Mouse (Mus musculus) midbrain, embryonic 12.5 days (tissue): ENCODE data around the gene Ddit4l. TPM values are rescaled to one million over a fixed set of nuclear protein-coding genes. Genes with fewer than 3 reads are reported as not detected.
"Not testable (repeated sequence)": the region's sequence is repeated elsewhere in the genome, so short reads cannot be mapped to it uniquely, and the experiment has no call there.

Experiments
- ATAC-seq: fragments of 200-750 bp; cut with Nextera tagmentation; 2 replicates; pipeline ENCODE4 v1.8.0; 2017; ENCODE audit warnings: low read depth, moderate TSS enrichment, moderate library complexity; ENCODE audit not compliant: low FRiP score
- H3K27ac ChIP-seq: fragments of 300-500 bp; sonication (generic); replicated peaks from 2 replicates; pipeline ENCODE4 v1.5.1; 2016; ENCODE audit warnings: mild to moderate bottlenecking
- H3K27me3 ChIP-seq: fragments of 300-500 bp; sonication (generic); 2 replicates; pipeline ENCODE4 v1.6.1; 2016; ENCODE audit warnings: mild to moderate bottlenecking
- H3K36me3 ChIP-seq: fragments of 300-500 bp; sonication (generic); 2 replicates; pipeline ENCODE4 v1.6.1; 2016
- H3K4me1 ChIP-seq: fragments of 300-500 bp; sonication (generic); 2 replicates; pipeline ENCODE4 v1.6.1; 2016
- H3K4me2 ChIP-seq: fragments of 300-500 bp; sonication (generic); replicated peaks from 2 replicates; pipeline ENCODE4 v1.6.1; 2016; ENCODE audit warnings: mild to moderate bottlenecking, moderate library complexity
- H3K4me3 ChIP-seq: fragments of 300-500 bp; sonication (generic); 2 replicates; pipeline ENCODE4 v1.5.1; 2016; ENCODE audit warnings: mild to moderate bottlenecking
- H3K9ac ChIP-seq: fragments of 300-500 bp; sonication (generic); replicated peaks from 2 replicates; pipeline ENCODE4 v1.6.1; 2016; ENCODE audit warnings: mild to moderate bottlenecking, moderate library complexity
- H3K9me3 ChIP-seq: fragments of 300-500 bp; sonication (generic); 2 replicates; pipeline ENCODE4 v1.6.1; 2016; ENCODE audit warnings: mild to moderate bottlenecking
- WGBS: fragments of 180-500 bp; shearing (Covaris S2); methylation state at CpG from one replicate; pipeline ENCODE4 v1.1.7; 2016; 5-methylcytosine and 5-hydroxymethylcytosine counted together
- polyA plus RNA-seq: library from polyadenylated mRNA; unstranded; fragments of >200 nt; fragmentation: Nextera tagmentation; extraction: Ambion mirVana; gene quantifications from 2 replicates; pipeline ENCODE4 v1.2.1, GENCODE M21; 2016

Gene Ddit4l
- 9.3 and 9.4 TPM in 2 replicates for polyA plus RNA-seq

DNA sequence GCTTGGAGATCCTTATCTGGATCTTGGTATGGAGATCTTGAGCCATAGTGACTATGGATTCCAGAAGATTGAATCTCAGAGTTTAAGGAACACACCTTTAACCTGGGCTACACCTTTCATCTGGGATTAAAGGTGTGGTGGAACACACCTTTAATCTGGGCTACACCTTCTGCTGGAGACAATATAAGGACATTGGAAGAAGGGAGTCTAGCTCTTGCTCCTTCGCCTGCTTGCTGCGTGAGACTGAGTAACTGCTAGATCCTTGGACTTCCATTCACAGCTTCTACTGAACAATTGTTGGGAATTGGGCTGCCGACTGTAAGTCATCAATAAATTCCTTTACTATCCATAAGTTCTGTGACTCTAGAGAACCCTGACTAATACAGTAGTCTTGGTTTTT lies at the start of gene Ddit4l:
Gene Ddit4l, plus strand, starts transcription at position 301 of the 400 bp plus-strand sequence.
- not testable (repeated sequence) for H3K4me3 ChIP-seq, H3K9me3 ChIP-seq, H3K9ac ChIP-seq, H3K4me2 ChIP-seq, H3K27ac ChIP-seq, ATAC-seq, H3K36me3 ChIP-seq
- WGBS: 96% methylated on average over 3 of the region's 3 CpGs
- H3K4me1 ChIP-seq: peaks cover 24% of the 10 kb centered on the region
- peaks cover 16% of the 10 kb centered on the region for H3K27me3 ChIP-seq

DNA sequence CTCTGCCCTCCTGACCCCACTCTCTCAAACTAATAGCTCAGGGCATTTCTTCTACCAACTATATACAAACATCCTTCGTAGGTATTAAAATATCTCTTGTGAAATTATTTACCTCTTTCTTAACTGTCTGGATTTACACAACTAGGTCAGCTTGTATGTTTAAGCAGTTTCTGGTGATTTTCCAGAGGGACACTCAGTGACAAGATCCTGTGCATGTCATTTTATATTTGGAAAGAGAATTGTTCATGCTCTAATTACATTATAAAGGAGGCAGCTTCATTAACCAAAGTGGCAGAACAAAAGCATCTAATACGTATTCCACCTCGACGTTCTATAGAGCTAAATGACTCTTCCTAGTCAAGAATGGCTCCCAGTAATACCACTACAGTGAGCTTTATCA lies 45.3 kb upstream of the Ddit4l start:
- H3K36me3 ChIP-seq: no peaks in the 10 kb centered on the region
- H3K4me3 ChIP-seq: no peak overlapping the region
- 80% methylated on average over 4 of the region's 4 CpGs for WGBS
- H3K4me1 ChIP-seq: no peaks in the 10 kb centered on the region
- H3K27me3 ChIP-seq: no peaks in the 10 kb centered on the region
- no peak overlapping the region for H3K9ac ChIP-seq
- H3K4me2 ChIP-seq: no peak overlapping the region
- H3K27ac ChIP-seq: no peak overlapping the region
- no peaks in the 10 kb centered on the region for H3K9me3 ChIP-seq
- no peak for ATAC-seq

DNA sequence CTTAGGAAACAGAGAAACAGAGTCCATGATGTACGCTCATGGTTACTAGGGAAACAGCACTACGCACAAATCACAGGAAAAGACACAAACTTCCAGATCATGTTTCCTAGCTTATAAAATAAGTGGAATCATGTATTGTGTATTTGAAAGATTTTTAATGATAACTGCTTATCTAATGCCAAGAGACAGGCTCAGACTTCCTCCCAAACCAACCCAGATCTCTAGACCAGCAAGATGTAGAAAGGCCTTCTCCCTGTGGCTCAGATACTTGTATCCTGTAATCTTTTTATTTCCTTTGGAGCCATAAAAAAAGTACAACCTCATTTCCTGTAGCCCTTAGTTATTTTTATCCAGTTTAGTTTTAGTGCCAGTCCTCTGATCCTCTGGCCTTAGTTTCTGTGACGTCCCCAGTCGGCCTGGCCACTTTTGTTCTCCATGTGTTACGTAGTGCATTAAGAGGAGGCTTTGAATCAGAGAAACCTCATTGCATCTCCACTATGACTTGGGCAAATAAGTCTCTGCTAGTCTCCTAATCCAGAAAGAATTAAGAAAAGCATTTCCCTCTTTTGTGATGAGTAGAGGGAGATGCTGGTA lies 34.9 kb upstream of the Ddit4l start:
- H3K9ac ChIP-seq: no peak overlapping the region
- no peak overlapping the region for H3K4me2 ChIP-seq
- no peaks in the 10 kb centered on the region for H3K27me3 ChIP-seq
- no peak for ATAC-seq
- H3K4me1 ChIP-seq: no peaks in the 10 kb centered on the region
- H3K27ac ChIP-seq: no peak overlapping the region
- no peaks in the 10 kb centered on the region for H3K9me3 ChIP-seq
- H3K4me3 ChIP-seq: no peak overlapping the region
- H3K36me3 ChIP-seq: no peaks in the 10 kb centered on the region
- 85% methylated on average over 5 of the region's 5 CpGs for WGBS

DNA sequence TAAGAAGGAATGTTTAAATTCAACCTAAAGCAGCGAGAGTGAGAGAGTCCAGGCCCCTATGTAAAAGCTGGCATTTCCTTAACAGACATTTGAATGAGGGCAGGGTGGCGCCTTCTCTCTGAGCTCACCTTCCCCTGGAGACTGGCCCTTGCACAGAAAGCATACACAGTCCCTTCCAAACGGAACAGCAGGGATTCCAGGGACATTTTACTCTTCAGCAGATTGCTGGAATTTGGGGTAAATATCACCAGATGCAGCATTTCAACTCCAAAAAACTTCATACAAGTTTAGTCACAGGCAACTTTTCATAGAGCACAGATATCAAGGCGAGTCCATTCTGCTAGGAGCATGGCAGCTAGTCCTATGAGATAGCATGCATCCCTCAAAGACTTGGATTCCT lies 31.6 kb upstream of the Ddit4l start:
- Histone ChIP-seq H3K36me3 (no peaks in the 10 kb centered on the region), H3K4me3 (no peak overlapping the region), H3K9me3 (no peaks in the 10 kb centered on the region), H3K27me3 (no peaks in the 10 kb centered on the region), H3K9ac (no peak overlapping the region), H3K4me2 (no peak overlapping the region), H3K4me1 (peaks cover 5% of the 10 kb centered on the region), H3K27ac (no peak overlapping the region)
- ATAC-seq: no peak
- WGBS: 75% methylated on average over 4 of the region's 4 CpGs

DNA sequence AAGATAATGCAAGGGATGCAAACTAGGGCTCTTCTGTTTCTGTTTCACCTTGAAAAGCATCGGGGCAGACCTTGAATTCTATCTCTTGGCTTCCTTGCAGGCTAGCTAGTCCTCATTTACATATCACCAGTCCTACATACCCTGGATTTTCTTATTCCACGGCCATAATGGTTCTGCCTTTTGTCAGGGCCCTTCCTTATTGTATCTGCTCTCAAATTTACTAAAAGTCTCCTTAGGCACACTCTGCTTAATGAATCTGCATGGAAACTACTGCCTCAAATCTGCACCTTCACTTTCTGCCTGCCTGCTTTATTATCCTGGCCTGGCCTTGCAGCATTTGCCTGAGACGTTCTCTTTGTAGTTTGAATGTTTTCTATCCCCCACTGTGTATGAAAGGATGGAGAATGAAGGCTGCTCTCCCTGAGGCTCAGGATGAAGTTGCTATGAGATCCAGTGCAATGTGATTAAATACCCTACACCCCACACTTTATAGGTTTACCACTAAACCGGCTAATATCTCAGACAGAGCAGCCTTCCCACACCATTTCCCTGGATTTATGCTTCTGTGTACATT lies 27.0 kb upstream of the Ddit4l start:
- no peak for ATAC-seq
- 31% methylated on average over 4 of the region's 4 CpGs for WGBS
- Histone ChIP-seq H3K36me3 (no peaks in the 10 kb centered on the region), H3K9me3 (no peaks in the 10 kb centered on the region), H3K9ac (no peak overlapping the region), H3K27ac (no peak overlapping the region), H3K4me3 (no peak overlapping the region), H3K4me2 (no peak overlapping the region), H3K27me3 (no peaks in the 10 kb centered on the region), H3K4me1 (peaks cover 5% of the 10 kb centered on the region)

DNA sequence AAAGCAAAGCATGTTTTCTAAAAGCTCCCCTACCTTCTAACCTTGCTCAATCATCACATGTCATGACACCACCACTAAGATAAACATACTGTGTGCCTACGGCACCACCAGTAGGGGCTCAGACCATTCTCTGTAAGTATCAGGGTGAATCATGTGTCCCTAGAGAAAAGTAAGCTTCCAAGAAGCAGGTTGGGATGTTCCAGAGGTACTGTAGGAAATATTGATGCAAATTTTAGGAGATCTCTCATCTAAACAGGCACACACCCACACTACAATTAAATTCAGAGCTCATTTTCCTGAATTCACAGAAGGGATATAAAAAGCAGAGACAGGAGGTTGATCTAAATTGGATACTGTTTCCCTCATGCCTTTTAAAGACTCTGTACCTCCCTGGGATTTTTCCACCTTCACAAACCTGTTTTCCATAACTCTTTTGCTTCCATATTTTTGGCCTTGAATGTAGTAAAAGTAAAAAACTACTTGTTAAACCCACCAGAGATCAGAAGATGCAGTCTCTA lies 12.4 kb upstream of the Ddit4l start:
- 86% methylated on average over 1 of the region's 1 CpGs for WGBS
- Histone ChIP-seq H3K36me3 (no peaks in the 10 kb centered on the region), H3K27me3 (no peaks in the 10 kb centered on the region)

DNA sequence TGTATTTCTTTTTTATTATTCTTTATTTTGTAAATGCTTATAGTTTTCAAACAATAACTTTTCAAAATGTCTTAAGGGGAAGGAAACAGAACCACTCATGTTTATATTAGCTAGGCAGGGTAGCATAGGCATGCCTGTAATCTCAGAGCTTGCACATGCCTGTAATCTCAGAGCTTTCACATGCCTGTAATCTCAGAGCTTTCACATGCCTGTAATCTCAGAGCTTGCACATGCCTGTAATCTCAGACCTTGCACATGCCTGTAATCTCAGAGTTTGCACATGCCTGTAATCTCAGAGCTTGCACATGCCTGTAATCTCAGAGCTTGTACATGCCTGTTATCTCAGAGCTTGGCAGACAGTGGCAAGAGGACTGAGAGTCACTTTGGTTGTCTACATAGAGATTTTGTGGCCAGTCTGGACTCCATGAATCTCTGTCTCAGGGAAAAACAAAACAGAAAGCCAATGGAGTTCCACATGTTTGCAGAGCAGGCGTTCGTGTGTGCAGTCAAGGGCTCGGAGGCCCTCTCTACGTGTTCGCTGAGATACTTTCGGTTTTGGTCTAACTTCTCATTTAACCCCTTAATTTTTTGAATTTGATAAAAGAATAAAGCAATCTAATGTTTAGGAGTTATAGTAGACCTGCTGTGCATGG lies 10.8 kb upstream of the Ddit4l start:
- Histone ChIP-seq H3K9ac (no peak overlapping the region), H3K9me3 (no peaks in the 10 kb centered on the region), H3K4me1 (no peaks in the 10 kb centered on the region), H3K36me3 (no peaks in the 10 kb centered on the region), H3K27me3 (no peaks in the 10 kb centered on the region), H3K4me2 (no peak overlapping the region), H3K4me3 (no peak overlapping the region), H3K27ac (no peak overlapping the region)
- WGBS: 92% methylated on average over 6 of the region's 6 CpGs
- ATAC-seq: no peak

More for the DNA sequence above, 12.4 kb upstream of the Ddit4l start:
- ATAC-seq: no peak
- Histone ChIP-seq H3K9ac (no peak overlapping the region), H3K9me3 (no peaks in the 10 kb centered on the region), H3K4me2 (no peak overlapping the region), H3K4me3 (no peak overlapping the region), H3K4me1 (no peaks in the 10 kb centered on the region), H3K27ac (no peak overlapping the region)

DNA sequence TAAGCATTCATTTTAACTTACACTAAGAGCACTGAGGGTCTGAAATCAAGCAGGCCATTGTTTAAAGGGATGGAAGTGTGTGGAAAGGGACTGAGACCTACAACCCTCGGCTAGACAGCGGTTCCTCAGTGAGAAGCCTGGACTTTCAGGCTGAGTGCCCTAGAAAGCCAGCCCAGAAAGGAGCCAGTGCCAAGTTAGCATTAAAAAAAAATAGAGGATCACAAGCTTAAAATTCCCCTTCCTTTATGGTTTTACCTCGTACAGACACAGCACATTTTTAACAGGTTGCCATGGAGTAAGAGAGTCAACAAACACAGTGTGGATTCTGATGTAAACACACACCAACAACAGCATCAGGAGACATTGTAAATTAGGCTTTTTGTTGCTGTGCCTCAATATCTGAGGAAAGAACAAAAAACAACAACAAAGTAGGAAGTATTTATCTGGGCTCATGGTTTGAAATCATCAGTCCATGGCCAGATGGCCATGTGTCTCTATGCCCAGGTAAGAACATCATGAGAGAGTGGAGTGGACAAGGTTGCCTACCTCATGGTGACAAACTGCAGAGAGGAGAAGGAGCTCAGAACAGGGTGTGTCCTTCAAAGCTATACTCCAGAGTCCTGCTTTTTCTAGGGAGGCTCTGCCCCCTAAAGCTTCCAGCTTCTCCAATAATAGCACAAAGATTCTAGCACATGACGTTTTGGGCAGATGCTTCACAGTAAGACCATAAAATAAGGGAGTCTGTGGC lies 10.1 kb upstream of the Ddit4l start:
- Histone ChIP-seq H3K27ac (no peak overlapping the region), H3K27me3 (no peaks in the 10 kb centered on the region), H3K4me1 (no peaks in the 10 kb centered on the region), H3K36me3 (no peaks in the 10 kb centered on the region), H3K4me2 (no peak overlapping the region), H3K9ac (no peak overlapping the region), H3K4me3 (no peak overlapping the region), H3K9me3 (no peaks in the 10 kb centered on the region)
- WGBS: 64% methylated on average over 4 of the region's 4 CpGs
- ATAC-seq: no peak

DNA sequence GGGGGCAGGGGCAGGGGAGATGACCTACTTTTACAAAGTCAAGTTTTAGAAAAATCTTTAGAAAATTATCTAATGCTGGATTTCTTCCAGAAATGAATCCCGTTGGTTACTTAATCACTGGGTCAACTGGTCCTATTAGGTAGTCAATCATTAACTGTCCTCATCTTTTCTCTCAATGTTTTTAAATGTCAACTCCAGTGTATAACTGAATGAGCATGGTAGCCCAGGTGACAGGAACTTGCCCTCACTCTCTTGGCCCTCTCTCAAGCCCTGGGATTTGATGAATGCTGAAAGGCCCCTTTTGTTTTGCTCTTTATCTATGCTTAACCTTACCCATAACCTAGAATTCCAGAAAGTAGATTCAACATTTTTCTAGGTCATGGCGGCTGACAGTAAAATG lies 9.4 kb upstream of the Ddit4l start:
- Histone ChIP-seq H3K27ac (no peak overlapping the region), H3K36me3 (no peaks in the 10 kb centered on the region), H3K4me2 (no peak overlapping the region), H3K9ac (no peak overlapping the region), H3K4me1 (no peaks in the 10 kb centered on the region), H3K4me3 (no peak overlapping the region), H3K9me3 (no peaks in the 10 kb centered on the region), H3K27me3 (no peaks in the 10 kb centered on the region)
- 90% methylated on average over 2 of the region's 2 CpGs for WGBS
- no peak for ATAC-seq

DNA sequence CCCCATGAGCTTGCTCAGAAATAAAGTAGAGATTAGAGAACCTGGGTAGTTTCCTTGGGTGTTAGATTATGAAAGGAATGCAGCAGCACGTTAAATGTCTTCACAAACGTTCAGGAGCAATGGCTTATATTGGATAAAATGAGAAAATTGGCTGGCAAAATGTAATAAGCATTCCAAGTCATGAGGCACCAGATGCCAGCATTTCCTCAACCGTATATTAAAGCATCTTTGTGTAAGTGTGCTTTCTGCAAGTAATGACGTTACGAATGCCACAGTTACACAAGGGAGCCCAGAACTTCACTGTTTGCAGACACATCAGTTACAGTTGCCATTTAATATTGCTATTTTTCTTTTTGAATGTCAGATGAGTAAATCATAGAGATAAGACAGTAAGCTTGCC lies 872 bp upstream of the Ddit4l start:
- Histone ChIP-seq H3K4me1 (peaks cover 24% of the 10 kb centered on the region), H3K36me3 (no peaks in the 10 kb centered on the region), H3K4me2 (no peak overlapping the region), H3K27ac (no peak overlapping the region), H3K9ac (no peak overlapping the region), H3K27me3 (peaks cover 16% of the 10 kb centered on the region), H3K4me3 (no peak overlapping the region), H3K9me3 (no peaks in the 10 kb centered on the region)
- ATAC-seq: no peak
- WGBS: 89% methylated on average over 5 of the region's 5 CpGs

DNA sequence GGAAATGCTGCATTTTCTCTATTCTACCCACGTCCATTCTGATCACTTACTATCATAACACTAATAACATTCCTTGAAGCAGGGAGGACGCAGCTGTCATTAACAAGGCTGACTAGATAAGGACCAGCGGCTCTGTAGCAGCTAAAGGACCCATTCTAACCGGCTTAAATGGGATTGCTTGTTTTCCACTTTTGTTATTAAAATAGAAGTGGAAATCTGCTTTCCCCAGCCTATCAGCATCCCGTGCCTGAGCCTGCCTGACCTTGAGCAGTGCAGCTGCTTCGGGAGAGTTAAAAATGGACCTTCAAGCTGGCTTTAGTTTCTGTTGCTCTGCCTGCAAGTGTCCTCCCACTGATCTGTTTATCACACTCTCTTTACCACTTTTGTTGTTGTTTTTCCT lies 679 bp downstream of the Ddit4l start:
- Histone ChIP-seq H3K27me3 (peaks cover 16% of the 10 kb centered on the region), H3K36me3 (no peaks in the 10 kb centered on the region), H3K27ac (no peak overlapping the region), H3K4me3 (no peak overlapping the region), H3K4me2 (no peak overlapping the region), H3K9ac (no peak overlapping the region), H3K9me3 (no peaks in the 10 kb centered on the region), H3K4me1 (peaks cover 24% of the 10 kb centered on the region)
- 12% methylated on average over 6 of the region's 6 CpGs for WGBS
- ATAC-seq: peak; percentile 41
